Mouse (Mus musculus) T-helper 1 cell (primary cell): ENCODE results near the gene Kbtbd13.
"Not testable (repeated sequence)": the region's sequence is repeated elsewhere in the genome, so short reads cannot be mapped to it uniquely, and the experiment has no call there.

ENCODE experiments used
- in situ Hi-C: fragments of 300-600 bp; cut with MboI, MseI; formaldehyde crosslinking; loops from one replicate; pipeline ENCODE4 v1.15.1; 2025; ENCODE audit warnings: high pct_unique_total_duplicates

Kbtbd13 gene

DNA sequence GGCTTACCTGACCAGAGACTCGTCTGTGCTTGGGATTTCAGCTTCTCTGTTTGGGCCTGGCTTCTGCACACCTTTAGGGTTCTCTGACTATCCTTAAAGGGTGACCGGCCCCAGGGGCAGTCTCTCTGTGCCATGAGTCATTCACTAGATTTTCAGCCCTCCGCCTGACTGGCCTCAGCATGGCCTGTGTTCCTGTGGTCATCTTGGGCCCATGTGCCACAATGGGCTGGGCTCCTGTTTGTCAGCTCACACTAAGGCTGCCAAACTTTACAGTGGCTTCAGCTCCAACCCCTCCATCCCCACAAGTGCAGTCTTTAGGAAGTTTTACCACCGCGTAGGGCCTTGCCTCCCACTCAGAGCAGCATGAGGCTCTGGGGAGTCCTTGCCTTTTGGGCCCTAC is 38.2 kb downstream of the Kbtbd13 start:
- in situ Hi-C loops = no loop called here

DNA sequence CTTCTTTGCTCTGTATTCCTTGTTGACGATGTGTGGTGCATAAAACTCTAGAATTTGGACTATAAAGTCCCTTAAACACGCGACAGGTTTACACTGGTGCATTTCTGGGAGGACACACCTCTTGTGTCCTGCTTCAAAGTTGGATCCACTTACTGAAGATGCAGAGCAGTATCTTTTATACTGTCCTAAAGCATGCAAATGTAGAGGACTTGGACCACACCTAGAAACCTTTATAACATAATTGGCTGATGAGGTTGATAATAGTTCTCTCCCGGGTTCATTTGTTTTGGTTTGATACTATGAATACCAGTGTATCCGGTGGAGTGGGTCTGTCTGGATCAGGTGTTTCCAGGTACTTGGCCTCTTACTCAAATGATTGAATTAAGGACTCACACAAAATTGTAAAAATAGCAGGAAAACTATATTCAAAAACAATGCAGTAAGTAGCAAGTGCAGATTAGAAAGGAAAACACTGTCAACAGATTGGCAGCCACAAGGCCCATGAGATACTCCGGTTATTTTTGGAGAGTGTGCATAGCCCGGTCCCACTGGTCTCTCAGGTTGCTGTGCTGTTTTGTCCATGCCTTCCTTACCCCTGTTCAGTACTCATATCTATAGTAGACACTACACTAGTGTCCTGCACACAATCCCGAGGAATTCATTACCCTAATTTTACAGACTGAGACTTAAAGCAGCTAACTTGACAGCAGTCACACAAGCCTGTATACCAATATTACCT is 44.2 kb downstream of the Kbtbd13 start:
- in situ Hi-C loops = no loop called here

DNA sequence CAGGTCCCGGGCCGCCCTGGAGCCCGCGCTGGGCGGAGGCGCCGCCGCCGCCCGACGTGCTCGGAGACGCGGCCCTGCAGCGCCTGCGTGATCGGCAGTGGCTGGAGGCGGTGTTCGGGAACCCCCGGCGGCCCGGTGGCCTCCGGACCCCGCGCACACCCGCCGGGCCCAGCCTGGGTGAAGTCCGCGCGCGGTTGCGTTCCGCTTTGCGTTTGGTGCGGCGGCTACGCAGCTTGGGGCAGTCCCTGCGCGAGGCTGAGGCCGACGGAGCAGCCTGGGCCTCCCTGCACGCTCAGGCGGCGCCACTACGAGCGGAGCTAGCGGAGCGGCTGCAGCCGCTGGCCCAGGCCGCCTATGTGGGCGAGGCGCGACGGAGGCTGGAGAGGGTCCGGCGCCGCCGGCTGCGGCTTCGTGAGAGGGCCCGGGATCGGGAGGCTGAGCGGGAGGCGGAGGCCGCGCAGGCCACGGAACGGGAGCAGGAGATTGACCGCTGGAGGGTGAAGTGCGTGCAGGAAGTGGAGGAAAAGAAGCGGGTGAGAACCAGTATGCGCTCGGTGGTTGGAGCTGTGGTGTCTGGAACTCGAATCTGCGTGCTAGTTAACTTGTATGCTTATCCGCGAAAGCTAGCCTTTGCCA is 44.9 kb downstream of the Kbtbd13 start:
- in situ Hi-C loops = no loop called here

DNA sequence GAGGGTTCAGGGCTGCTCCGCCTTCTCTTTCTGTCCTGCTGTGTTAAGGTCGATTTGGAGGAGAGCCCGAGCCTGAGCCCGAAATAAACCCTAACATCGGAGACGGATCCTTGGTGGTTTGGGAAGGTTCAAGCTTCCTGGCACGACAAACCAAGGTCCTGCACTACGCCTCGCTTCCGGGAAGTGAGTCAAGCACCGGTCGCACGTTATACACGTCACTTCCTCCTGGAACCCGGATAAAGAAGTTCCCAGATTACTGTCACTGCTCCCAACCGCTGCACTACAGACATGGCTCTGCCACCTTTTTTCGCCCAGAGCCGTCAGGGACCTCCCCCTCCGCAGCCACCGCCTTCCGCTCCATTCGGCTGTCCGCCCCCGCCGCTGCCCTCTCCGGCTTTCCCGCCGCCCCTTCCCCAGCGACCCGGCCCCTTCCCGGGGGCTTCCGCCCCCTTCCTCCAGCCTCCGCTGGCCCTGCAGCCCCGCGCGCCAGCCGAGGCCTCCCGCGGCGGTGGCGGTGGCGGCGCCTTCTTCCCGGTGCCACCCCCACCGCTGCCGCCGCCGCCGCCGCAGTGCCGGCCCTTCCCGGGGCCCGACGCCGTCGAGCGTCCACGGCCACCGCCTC is 45.5 kb downstream of the Kbtbd13 start, which contains the start of gene Pdcd7:
Gene Pdcd7 (plus strand): TSS at position 251 of the 622 bp plus-strand sequence.
- in situ Hi-C loops = no loop called here

DNA sequence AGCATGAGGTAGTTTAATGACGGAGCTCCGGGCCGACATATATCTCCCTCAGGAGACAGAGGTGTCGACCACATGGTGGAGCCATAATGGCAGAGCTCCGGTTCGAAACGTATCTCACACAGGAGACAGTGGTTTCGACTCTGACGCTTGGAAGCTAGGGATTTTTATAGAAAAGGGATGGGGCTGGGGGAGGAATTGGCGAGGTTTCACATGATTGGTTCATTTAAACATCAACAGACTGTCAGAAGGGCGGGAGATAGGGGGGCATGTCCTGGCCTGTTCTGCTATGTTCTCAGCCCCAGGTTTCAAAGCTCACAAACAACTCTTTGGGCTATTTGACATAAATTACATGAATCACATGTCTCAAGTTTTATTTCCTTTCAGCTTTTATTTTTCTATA is 46.0 kb downstream of the Kbtbd13 start:
- in situ Hi-C loops = not testable (repeated sequence)

DNA sequence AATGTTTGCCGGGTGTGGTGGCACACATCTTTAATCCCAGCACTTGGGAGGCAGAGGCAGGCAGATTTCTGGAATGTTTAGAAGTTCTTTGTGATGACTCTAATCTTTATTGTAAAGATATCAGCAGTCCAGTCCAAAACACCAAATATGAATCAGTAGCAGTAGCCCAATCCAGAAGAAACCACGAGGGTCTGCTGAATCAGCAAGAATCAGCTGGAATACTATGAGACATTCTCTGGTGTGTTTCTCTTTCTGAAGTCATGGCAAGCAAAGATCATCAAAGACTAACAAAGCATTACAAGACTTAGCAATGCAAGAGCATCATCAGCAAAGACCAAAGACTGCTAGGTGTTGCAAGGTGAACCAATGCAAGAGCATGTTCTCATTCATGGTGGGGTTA is 51.0 kb downstream of the Kbtbd13 start:
- in situ Hi-C loops = no loop called here

DNA sequence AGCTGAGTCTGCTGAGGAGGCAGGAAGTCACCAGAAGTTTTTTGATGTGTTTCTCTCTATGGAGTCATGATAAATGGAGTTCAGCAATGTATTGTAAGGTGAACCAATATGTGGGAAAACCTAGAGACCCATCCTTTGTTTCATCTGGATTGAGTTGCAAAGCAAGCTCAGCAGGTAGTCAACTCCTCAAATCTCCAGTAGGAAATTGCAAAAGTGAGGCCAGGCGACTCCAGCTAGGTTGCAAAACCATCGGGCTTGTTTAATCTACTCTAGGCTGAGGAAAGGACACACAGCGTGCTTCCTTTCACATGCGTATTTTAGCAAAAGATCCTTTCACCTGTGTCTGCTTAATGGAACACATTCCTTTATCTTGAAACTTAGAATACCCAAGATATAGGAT is 52.3 kb downstream of the Kbtbd13 start:
- in situ Hi-C loops = no loop called here
